Mouse (Mus musculus): Measurements from ENCODE around the gene Mkln1. TPM values are rescaled to one million over a fixed set of nuclear protein-coding genes. Genes with fewer than 3 reads are reported as not detected.

Mkln1 gene
- polyA plus RNA-seq, 1 experiment from 2014 or later, result 208 TPM

- no peak overlapping the region for H3K9ac ChIP-seq (ENCODE audit: low read length)
- no peak overlapping the region for H3K27ac ChIP-seq (ENCODE audit: low read depth, low read length)
- no peak for ATAC-seq (ENCODE audit: insufficient read depth, low FRiP score, low TSS enrichment)
- DNase-seq (ENCODE audit: low spot score), result no peak
- H3K9me3 ChIP-seq (ENCODE audit: control insufficient read depth, low read length), result no peaks in the 10 kb centered on the region
- H3K4me1 ChIP-seq (ENCODE audit: control insufficient read depth, insufficient read depth, low read length), result no peaks in the 10 kb centered on the region
- no peaks in the 10 kb centered on the region for H3K36me3 ChIP-seq (ENCODE audit: control insufficient read depth, insufficient read depth, low read length)
- H3K27me3 ChIP-seq (ENCODE audit: control insufficient read depth, insufficient read depth, low read length), result no peaks in the 10 kb centered on the region
- no peak overlapping the region for H3K4me3 ChIP-seq (ENCODE audit: low read depth, low read length)
- no peak overlapping the region for H3K4me2 ChIP-seq (ENCODE audit: low read depth)
Observed at GRCm38 (mm10) chr6:31413556-31413955, 15.0 kb downstream of the Mkln1 start.

- 45% methylated on average over 1 of the region's 1 CpGs for WGBS
- ATAC-seq (ENCODE audit: insufficient read depth, low FRiP score, low TSS enrichment), result no peak
Observed at GRCm38 (mm10) chr6:31414303-31414702, 15.8 kb downstream of the Mkln1 start.

GRCm38 (mm10) chr6:31425428-31425827 lies 26.9 kb downstream of the Mkln1 start:
- ATAC-seq (ENCODE audit: insufficient read depth, low FRiP score, low TSS enrichment), result no peak
- Histone ChIP-seq H3K9ac (ENCODE audit: low read length) (no peak overlapping the region), H3K9me3 (ENCODE audit: control insufficient read depth, low read length) (no peaks in the 10 kb centered on the region), H3K27me3 (ENCODE audit: control insufficient read depth, insufficient read depth, low read length) (no peaks in the 10 kb centered on the region), H3K4me2 (ENCODE audit: low read depth) (no peak overlapping the region), H3K4me3 (ENCODE audit: low read depth, low read length) (no peak overlapping the region), H3K4me1 (ENCODE audit: control insufficient read depth, insufficient read depth, low read length) (no peaks in the 10 kb centered on the region), H3K36me3 (ENCODE audit: control insufficient read depth, insufficient read depth, low read length) (no peaks in the 10 kb centered on the region), H3K27ac (ENCODE audit: low read depth, low read length) (no peak overlapping the region)
- WGBS, result 92% methylated on average over 3 of the region's 3 CpGs
- DNase-seq (ENCODE audit: low spot score), result no peak

More at GRCm38 (mm10) chr6:31414303-31414702, 15.8 kb downstream of the Mkln1 start:
- Histone ChIP-seq H3K9ac (ENCODE audit: low read length) (no peak overlapping the region), H3K4me1 (ENCODE audit: control insufficient read depth, insufficient read depth, low read length) (no peaks in the 10 kb centered on the region), H3K36me3 (ENCODE audit: control insufficient read depth, insufficient read depth, low read length) (no peaks in the 10 kb centered on the region), H3K4me3 (ENCODE audit: low read depth, low read length) (no peak overlapping the region), H3K27ac (ENCODE audit: low read depth, low read length) (no peak overlapping the region), H3K9me3 (ENCODE audit: control insufficient read depth, low read length) (no peaks in the 10 kb centered on the region), H3K27me3 (ENCODE audit: control insufficient read depth, insufficient read depth, low read length) (no peaks in the 10 kb centered on the region), H3K4me2 (ENCODE audit: low read depth) (no peak overlapping the region)
- DNase-seq (ENCODE audit: low spot score), result no peak

GRCm38 (mm10) chr6:31437264-31437663 lies 38.7 kb downstream of the Mkln1 start:
- WGBS, result 90% methylated on average over 2 of the region's 2 CpGs
- no peak overlapping the region for H3K4me3 ChIP-seq (ENCODE audit: low read depth, low read length)
- no peak for ATAC-seq (ENCODE audit: insufficient read depth, low FRiP score, low TSS enrichment)
- H3K9ac ChIP-seq (ENCODE audit: low read length), result no peak overlapping the region
- H3K4me1 ChIP-seq (ENCODE audit: control insufficient read depth, insufficient read depth, low read length), result no peaks in the 10 kb centered on the region
- no peak for DNase-seq (ENCODE audit: low spot score)
- H3K36me3 ChIP-seq (ENCODE audit: control insufficient read depth, insufficient read depth, low read length), result peaks cover 5% of the 10 kb centered on the region; the same call in 1 of the 2 replicates
- no peak overlapping the region for H3K4me2 ChIP-seq (ENCODE audit: low read depth)
- no peaks in the 10 kb centered on the region for H3K27me3 ChIP-seq (ENCODE audit: control insufficient read depth, insufficient read depth, low read length)
- no peaks in the 10 kb centered on the region for H3K9me3 ChIP-seq (ENCODE audit: control insufficient read depth, low read length)
- H3K27ac ChIP-seq (ENCODE audit: low read depth, low read length), result no peak overlapping the region

- Histone ChIP-seq H3K4me3 (ENCODE audit: low read depth, low read length) (no peak overlapping the region), H3K4me2 (ENCODE audit: low read depth) (no peak overlapping the region), H3K9ac (ENCODE audit: low read length) (no peak overlapping the region), H3K9me3 (ENCODE audit: control insufficient read depth, low read length) (no peaks in the 10 kb centered on the region), H3K4me1 (ENCODE audit: control insufficient read depth, insufficient read depth, low read length) (no peaks in the 10 kb centered on the region), H3K36me3 (ENCODE audit: control insufficient read depth, insufficient read depth, low read length) (no peaks in the 10 kb centered on the region), H3K27ac (ENCODE audit: low read depth, low read length) (no peak overlapping the region), H3K27me3 (ENCODE audit: control insufficient read depth, insufficient read depth, low read length) (no peaks in the 10 kb centered on the region)
- 91% methylated on average over 1 of the region's 1 CpGs for WGBS
- DNase-seq (ENCODE audit: low spot score) (no peak), ATAC-seq (ENCODE audit: insufficient read depth, low FRiP score, low TSS enrichment) (no peak)
Observed at GRCm38 (mm10) chr6:31445258-31445657, 46.7 kb downstream of the Mkln1 start.

- H3K9me3 ChIP-seq (ENCODE audit: control insufficient read depth, low read length), result no peaks in the 10 kb centered on the region
- no peaks in the 10 kb centered on the region for H3K4me1 ChIP-seq (ENCODE audit: control insufficient read depth, insufficient read depth, low read length)
- no peak overlapping the region for H3K27ac ChIP-seq (ENCODE audit: low read depth, low read length)
- no peaks in the 10 kb centered on the region for H3K27me3 ChIP-seq (ENCODE audit: control insufficient read depth, insufficient read depth, low read length)
- H3K4me3 ChIP-seq (ENCODE audit: low read depth, low read length), result no peak overlapping the region
- no peak overlapping the region for H3K4me2 ChIP-seq (ENCODE audit: low read depth)
- H3K36me3 ChIP-seq (ENCODE audit: control insufficient read depth, insufficient read depth, low read length), result no peaks in the 10 kb centered on the region
- ATAC-seq (ENCODE audit: insufficient read depth, low FRiP score, low TSS enrichment), result no peak
- DNase-seq (ENCODE audit: low spot score), result no peak
- no peak overlapping the region for H3K9ac ChIP-seq (ENCODE audit: low read length)
Observed at GRCm38 (mm10) chr6:31453735-31454134, 55.2 kb downstream of the Mkln1 start.

GRCm38 (mm10) chr6:31455376-31455775 lies 56.8 kb downstream of the Mkln1 start:
- ATAC-seq (ENCODE audit: insufficient read depth, low FRiP score, low TSS enrichment) (no peak), DNase-seq (ENCODE audit: low spot score) (no peak)
- Histone ChIP-seq H3K9me3 (ENCODE audit: control insufficient read depth, low read length) (no peaks in the 10 kb centered on the region), H3K27me3 (ENCODE audit: control insufficient read depth, insufficient read depth, low read length) (no peaks in the 10 kb centered on the region), H3K27ac (ENCODE audit: low read depth, low read length) (no peak overlapping the region), H3K9ac (ENCODE audit: low read length) (no peak overlapping the region), H3K4me3 (ENCODE audit: low read depth, low read length) (no peak overlapping the region), H3K4me2 (ENCODE audit: low read depth) (no peak overlapping the region), H3K4me1 (ENCODE audit: control insufficient read depth, insufficient read depth, low read length) (no peaks in the 10 kb centered on the region), H3K36me3 (ENCODE audit: control insufficient read depth, insufficient read depth, low read length) (no peaks in the 10 kb centered on the region)
- WGBS, result 65% methylated on average over 2 of the region's 2 CpGs

- Histone ChIP-seq H3K4me1 (ENCODE audit: control insufficient read depth, insufficient read depth, low read length) (no peaks in the 10 kb centered on the region), H3K27me3 (ENCODE audit: control insufficient read depth, insufficient read depth, low read length) (no peaks in the 10 kb centered on the region), H3K9me3 (ENCODE audit: control insufficient read depth, low read length) (no peaks in the 10 kb centered on the region), H3K4me3 (ENCODE audit: low read depth, low read length) (no peak overlapping the region), H3K9ac (ENCODE audit: low read length) (no peak overlapping the region), H3K27ac (ENCODE audit: low read depth, low read length) (no peak overlapping the region), H3K36me3 (ENCODE audit: control insufficient read depth, insufficient read depth, low read length) (no peaks in the 10 kb centered on the region), H3K4me2 (ENCODE audit: low read depth) (no peak overlapping the region)
- WGBS, result 94% methylated on average over 1 of the region's 1 CpGs
- ATAC-seq (ENCODE audit: insufficient read depth, low FRiP score, low TSS enrichment) (no peak), DNase-seq (ENCODE audit: low spot score) (no peak)
Observed at GRCm38 (mm10) chr6:31456988-31457387, 58.5 kb downstream of the Mkln1 start.

GRCm38 (mm10) chr6:31469431-31469830 lies 70.9 kb downstream of the Mkln1 start:
- H3K9me3 ChIP-seq (ENCODE audit: control insufficient read depth, low read length), result no peaks in the 10 kb centered on the region
- no peaks in the 10 kb centered on the region for H3K27me3 ChIP-seq (ENCODE audit: control insufficient read depth, insufficient read depth, low read length)
- WGBS, result 95% methylated on average over 6 of the region's 6 CpGs
- no peak overlapping the region for H3K27ac ChIP-seq (ENCODE audit: low read depth, low read length)
- no peak overlapping the region for H3K4me2 ChIP-seq (ENCODE audit: low read depth)
- H3K4me3 ChIP-seq (ENCODE audit: low read depth, low read length), result no peak overlapping the region
- ATAC-seq (ENCODE audit: insufficient read depth, low FRiP score, low TSS enrichment), result no peak
- no peak for DNase-seq (ENCODE audit: low spot score)
- no peaks in the 10 kb centered on the region for H3K4me1 ChIP-seq (ENCODE audit: control insufficient read depth, insufficient read depth, low read length)
- no peak overlapping the region for H3K9ac ChIP-seq (ENCODE audit: low read length)
- H3K36me3 ChIP-seq (ENCODE audit: control insufficient read depth, insufficient read depth, low read length), result peaks cover 2% of the 10 kb centered on the region; the same call in 1 of the 2 replicates

Measured in neural tube, embryonic 11.5 days (tissue).